Mouse (Mus musculus) left cerebral cortex, postnatal 25 days (tissue): ENCODE measurements at regions not wholly inside any gene's neighbourhood (a gene's known extent, or its start where the extent isn't known, plus 50 kb on each side); places are given as distances from the start of the nearest gene placed in this dataset.

ENCODE experiments used
- DNase-seq, 2 experiments: peaks; one replicate each; pipeline ENCODE4 v3.0.0; 2022; ENCODE audit warnings: low spot score in 2 of 2, mixed read lengths in 1 of 2
- intact Hi-C: fragments of 180-260 bp; cut with DNase I; formaldehyde crosslinking; loops from one replicate; pipeline ENCODE4 v1.15.1; 2025

DNA sequence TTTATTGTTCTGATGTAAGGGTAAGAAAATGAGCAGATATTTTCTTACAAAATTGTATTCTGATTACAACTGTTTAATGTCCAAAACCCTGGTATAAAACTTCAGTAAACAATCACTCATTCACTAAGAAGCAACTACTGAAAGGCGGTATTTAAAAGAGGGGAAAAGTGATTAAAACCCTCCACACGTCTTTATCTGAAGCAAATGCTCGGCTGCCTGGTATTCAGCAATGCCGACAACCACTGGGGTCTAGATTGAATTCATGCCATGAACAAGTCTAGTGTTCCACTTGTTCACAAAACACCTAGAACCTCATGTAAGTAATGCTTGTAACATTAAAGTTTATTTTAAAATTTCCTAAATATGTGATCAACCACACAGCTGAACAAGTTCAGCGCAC, 139.2 kb upstream of the Klf14 start:
- intact Hi-C loops: no loop called here

DNA sequence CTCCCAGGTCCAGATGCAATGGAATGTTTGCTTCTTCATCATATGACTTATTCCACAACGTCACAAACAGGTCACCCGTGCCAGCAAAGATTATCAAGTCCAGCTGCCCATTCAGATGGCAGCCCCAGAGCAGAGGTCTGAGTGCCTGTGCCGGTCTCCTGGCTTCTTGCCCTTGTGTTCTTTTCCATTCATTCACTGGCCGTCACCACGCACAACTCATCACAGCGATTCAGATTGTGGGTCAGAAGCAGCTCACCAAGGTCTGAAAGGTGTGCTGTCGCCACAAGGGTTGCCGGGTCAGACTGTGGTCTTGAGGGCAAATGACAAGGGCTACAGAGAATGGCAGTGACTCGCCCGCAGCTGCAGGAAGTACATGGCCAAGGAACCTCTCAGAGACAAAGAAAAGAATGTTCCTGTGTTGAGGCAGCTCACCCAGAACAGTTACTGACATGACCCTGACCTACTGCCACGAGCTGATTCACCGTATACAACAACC, 141.3 kb upstream of the Klf14 start:
- intact Hi-C loops: loop anchor here (2.0 kb wide), 1 partner anchor 27 kb away; no protein-coding TSS in a partner anchor
- no peak for DNase-seq

More for the DNA sequence above, 139.2 kb upstream of the Klf14 start:
- DNase-seq: no peak

DNA sequence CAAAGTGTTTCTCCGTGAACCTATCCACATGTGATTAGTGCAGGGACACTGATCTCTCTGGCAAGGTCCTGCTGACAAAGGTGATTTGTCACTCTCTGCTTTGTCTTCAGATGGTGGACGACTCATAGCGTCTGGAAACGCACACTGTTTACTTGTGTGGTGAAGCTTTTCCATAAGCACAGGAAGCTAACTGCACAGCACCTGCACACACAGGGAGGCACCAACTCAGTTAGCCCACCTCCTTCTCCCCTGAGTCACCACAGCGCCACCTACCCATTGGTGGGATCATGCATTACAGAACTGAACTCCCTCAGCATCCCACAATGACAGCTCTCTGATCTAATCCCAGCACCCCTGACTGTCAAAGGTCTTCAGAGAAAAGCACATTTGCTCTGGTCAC, 141.9 kb upstream of the Klf14 start:
- intact Hi-C loops: loop anchor here (2.0 kb wide), 1 partner anchor 26 kb away; no protein-coding TSS in a partner anchor
- DNase-seq: no peak

DNA sequence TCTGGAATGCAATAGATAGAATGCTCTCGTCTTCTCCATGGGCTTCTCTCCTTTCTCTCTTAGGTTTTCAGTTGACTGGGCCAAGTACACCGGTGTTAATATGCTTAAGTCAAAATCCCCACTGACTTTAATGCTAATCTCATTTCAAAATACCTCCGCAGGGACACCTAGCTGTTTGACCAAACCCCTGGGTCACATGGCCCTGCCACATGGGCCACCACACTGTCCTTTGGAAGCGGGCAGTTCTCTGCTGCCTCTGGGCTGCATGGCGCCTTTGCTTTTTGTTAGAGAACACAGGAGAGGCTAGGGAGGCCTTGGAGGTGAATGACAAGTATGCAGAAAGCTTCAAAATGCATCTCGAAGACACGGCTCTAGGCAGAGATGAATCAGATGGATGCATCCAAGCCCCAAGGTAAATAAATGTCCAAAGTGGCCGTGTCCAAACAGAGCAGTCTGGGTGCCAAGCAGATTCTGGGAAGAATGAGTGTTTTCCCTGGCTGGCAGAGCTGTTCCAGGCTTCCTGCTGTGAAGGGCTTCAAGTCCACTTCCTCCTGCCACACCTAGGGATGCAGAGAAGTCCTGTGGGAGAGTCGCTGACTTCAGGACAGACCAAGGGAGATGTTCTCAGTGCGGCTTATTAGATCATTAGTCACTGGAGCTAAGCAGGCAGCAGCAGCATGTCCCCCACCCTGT, 147.4 kb upstream of the Klf14 start:
- intact Hi-C loops: no loop called here
- no peak for DNase-seq

DNA sequence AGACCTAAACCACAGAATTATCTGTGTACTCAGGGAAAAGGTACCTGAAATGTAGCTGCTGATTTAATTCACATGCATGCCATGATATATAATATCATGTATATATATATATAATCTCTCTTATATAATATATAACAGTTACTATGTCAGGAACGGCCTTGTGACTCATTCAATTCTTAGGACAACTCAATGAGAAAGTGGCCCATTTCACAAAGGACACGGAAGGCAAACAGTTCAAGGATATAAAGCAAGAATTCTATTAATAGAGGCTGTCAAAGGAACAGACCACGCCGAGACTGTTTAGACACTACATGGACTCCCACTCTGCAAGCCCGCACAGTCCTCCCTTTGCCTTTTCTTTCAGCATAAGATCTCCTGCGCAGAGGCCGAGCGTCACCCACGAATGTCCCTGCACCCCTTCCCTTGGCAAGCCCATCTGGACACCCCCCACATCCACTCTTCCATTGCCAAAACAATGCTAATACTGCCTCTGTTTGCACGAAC, 148.0 kb upstream of the Klf14 start:
- intact Hi-C loops: no loop called here

DNA sequence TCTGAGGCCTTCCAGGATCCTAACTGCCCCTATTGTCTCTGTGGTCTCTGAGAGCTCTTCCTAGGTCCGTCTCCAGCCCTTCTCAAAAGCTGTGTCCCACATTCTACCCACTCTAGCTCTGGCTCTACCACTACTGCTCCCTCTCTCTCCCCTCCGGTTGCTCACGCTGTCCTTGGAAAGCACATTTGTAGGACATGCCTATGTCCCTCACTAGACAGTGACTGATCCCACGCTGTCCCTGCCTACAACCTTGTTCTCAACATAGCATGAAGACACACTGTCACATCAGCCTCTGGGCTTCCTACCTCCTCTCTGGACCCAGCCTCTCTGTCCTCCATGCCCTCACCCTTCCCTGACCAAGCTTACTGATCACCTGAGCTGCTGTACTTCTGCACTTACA, 148.5 kb upstream of the Klf14 start:
- intact Hi-C loops: no loop called here
- DNase-seq: peak in 1 of 2 experiments; percentile 68

More for the DNA sequence above, 148.0 kb upstream of the Klf14 start:
- peak in 1 of 2 experiments; percentile 67 for DNase-seq

DNA sequence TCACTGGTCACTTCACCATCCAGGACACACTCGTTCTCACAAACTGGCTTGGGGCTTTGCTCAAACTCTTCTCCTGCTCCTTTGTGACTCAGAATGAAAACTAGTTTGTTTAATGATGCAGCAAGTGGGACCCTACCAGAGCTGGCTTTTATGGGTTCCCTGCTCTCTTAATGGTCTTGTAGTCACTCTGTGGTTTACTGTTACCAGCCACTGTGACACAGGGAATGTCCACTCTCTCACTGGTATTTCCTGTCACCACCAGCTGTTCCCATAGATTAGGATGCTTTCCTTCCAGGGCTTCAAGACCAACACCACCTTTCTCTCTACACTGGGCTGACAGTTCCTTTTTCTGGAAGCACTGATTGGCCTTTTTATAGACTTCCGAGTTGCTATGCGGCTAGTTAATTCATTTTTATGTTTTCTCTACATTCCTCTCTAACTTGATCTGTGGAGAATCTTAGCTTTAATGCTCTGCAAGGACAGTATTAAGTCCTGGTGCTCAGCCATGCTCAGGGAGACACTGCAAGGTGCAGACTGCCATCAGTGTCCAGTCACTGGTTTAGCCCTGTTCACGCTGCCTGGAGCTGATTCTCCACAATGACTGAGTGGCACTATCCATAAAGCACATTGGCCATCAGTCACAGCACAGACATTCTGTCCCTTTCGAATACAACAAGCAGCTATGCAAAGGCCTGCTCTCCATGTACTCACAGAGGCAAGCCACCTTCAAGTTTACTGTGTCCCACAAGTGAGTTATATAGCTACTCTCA, 149.2 kb upstream of the Klf14 start:
- intact Hi-C loops: no loop called here
- no peak for DNase-seq

DNA sequence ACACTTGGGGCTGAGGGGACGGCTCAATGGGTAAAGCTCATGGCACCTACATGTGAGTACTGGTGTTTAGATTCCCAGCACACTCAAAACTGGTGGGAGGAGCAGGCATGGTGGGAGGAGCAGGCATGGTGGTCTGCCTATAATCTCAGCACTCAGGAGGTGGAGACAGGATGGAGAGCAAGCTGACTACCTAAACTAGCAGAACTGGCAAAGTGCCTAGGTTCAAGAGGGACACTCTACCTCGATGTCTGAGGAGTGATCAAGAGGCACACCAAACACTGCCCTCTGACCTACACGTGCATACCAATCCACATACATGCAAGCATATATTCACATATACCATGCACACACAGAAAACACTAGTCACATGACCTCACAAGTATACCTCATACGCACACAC, 150.7 kb upstream of the Klf14 start:
- no peak for DNase-seq
- intact Hi-C loops: loop anchor here (5.0 kb wide), 1 partner anchor 32 kb away; no protein-coding TSS in a partner anchor

DNA sequence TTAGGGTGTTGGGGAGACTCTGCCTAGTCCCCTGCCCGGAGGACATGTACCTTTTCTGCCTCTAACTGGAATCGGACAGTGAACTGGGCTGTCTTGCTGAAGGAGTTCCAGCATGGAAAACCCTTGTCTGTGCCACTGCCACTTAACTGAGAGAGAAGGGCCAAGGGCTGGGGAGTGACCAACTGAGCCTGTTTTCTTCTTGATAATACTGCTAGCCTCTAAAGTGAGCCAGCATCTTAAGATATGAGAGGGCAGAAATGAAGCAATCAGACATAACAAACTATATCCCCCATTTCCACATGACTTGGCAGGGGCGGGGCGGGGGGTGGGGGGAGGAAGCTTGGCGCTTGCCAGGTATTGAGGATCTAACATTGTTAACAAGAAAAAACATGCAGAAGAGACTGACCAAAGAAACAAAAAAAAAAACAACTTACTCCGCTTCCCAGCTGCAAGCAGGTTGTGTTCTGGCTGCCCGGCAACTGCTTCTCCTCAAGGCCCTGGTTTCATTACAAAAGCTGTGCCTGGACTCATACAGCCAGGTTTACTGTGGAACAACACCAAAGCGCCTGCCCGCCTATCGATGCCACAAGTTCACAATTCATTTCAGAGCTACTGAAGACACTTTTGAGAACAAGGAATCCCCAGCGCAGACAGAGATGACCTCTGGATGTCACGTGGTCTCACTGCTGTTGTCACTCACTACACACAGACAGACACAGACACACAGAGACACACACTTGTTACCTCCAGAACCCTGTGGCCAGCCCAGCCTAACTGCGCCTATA, 153.6 kb upstream of the Klf14 start:
- no peak for DNase-seq
- intact Hi-C loops: loop anchor here (5.0 kb wide), 1 partner anchor 35 kb away; no protein-coding TSS in a partner anchor

DNA sequence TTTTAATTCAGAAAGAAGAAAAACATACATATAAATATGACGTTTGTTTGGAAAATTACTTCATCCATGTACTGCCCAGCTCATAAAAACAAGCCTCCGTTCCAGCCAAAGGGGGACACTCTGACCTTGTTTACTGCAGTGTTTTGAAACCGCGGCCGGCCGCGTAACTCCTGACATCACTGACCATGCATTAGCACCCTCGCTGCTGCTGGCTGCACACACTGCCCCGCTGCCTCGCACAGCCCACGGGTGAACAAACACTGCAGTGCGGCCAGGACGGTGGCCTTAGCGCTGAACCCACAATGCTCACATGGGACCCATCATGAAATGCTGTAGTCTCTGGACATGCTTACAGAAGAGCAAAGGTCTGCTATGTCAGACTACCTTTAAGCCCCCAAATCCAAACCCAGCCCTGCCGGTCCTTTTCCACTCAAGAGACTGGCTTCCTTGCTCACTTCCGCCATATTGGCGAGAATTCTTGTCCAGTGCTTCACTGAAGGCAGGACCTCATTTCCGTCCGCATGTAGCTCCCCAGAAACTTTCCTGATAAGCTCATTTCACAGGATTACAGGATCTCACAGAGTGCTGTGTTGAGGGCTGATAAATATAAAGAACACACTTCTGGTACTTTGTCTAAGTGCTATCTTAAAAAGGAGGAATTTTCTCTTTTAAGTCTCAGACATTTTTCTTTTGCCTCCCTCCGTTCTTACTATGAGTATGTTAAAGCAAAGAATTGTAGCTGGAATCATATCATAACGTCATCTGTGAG, 154.9 kb upstream of the Klf14 start:
- DNase-seq: no peak
- intact Hi-C loops: loop anchor here (5.0 kb wide), 1 partner anchor 36 kb away; no protein-coding TSS in a partner anchor

DNA sequence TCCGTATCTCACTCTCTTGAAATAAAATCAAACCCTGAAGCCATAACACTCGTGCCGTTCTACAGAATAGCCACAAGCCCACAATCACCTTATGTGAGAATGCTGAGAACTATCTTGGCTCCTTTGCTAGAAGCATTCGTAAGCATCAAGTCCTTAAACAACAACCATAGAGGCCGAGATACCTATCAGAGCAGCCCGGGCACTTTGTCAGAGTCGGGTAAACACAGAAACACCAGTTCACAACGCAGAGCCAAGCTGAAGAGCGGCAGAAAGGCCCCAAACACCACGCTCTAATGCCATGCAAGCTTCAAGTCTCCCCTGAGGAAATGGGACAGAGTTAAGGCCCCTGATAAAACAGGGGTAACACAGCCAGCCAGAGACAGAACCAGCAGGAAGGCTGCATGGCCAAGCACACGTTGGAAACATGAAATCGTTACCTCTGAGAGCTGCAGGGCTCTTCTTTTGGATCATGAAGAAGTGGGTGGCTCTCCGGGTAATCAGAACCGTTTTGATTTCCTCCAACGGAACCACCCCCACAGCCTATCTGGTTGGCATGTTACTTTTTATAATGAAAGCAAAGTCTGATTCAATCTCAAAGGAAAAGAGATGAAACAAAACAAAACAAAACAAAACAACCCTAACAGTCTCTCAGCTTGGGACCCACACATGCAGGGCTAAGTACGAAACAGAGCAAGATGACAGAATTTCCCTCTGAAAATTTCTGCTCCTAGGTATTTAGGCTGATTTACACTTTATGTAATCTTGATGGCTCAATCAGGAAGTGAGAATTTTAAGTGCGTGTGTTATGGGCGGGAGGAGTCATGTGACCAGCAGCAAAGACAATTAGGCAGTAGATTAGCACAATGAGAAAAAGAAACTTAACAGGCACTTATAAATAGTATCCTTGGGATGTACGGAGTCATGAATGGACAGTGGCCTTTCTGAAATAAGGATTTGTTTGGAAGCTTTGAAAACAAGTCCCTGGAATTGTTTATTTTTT, 155.8 kb upstream of the Klf14 start:
- peak in 1 of 2 experiments; percentile 87 for DNase-seq
- intact Hi-C loops: loop anchor here (5.0 kb wide), 1 partner anchor 37 kb away; no protein-coding TSS in a partner anchor

DNA sequence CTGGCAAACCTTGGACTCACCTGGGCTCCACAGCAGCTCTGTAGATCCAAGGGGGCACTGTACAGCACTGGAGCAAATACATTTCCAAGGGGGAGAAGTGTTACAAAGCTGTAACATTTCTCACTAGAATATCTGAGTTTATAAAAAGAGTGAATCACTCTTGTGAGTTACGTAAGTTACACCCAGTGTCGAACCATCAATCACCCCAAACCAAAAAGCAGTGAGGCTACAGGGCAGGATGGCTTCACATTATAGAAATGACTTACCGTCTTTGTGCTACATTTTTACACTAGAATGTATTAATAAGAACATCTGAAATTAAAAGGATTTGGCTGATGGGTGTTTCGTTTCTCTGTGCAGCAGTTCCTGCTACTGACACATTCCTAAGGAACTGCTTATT, 156.7 kb upstream of the Klf14 start:
- DNase-seq: no peak
- intact Hi-C loops: no loop called here

DNA sequence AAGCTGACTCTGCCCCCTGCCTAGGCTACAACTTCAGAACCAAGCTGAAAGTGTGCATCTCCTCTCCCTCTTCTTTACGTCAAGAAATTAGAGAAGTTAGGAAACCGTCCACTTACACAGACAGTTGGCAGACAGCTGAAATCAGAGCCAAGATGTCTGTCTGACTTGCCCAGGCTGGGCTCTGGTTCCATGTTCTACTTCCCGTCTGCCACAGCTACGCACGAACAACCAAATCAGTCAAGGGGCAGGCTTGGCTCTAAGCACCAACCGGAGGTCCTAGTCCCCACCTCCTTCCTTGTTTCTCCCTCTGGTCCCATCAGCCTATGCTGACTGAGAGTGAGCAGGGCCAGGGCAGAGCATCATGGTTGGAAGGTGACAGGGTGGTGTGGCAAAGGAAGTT, 157.5 kb upstream of the Klf14 start:
- intact Hi-C loops: no loop called here
- peak in 1 of 2 experiments; percentile 64 for DNase-seq

DNA sequence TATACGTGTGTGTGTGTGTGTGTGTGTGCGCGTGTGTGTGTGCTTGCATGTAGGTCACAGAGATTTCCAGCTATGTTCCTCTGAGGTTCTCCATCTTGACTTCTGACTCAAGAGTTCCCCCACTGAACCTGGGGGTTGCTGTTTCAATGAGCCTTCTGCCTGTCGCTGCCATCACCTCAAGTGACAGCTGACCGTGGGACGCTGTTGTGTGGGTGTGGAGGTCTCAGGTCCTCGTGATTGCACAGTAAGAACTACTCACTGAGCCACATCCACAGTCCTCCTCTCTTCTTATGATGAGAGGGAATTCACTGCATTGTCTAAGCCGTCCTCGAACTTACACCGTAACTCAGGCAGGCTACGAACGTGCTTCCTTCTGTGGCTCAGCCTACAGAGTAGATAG, 158.8 kb upstream of the Klf14 start:
- intact Hi-C loops: no loop called here
- DNase-seq: peak in 1 of 2 experiments; percentile 59

DNA sequence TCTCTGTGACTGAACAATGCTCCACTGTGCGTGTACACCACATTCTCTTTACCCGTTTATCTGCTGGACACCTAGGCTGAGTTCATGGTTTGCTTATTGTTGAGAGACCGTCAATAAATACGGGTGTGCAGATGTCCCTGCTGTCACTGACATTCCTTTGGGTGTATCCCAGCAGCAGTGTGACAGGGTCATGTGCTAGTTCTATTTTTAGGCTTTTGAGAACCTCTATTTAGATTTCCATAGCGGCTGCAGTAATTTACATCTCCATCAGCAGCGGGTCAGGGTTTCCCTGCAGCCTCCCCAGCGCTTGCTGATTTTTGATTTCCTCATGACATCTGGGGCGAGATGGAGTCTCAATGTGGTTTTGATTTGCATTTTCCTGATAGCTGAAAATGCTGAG, 162.1 kb upstream of the Klf14 start:
- no peak for DNase-seq
- intact Hi-C loops: no loop called here

DNA sequence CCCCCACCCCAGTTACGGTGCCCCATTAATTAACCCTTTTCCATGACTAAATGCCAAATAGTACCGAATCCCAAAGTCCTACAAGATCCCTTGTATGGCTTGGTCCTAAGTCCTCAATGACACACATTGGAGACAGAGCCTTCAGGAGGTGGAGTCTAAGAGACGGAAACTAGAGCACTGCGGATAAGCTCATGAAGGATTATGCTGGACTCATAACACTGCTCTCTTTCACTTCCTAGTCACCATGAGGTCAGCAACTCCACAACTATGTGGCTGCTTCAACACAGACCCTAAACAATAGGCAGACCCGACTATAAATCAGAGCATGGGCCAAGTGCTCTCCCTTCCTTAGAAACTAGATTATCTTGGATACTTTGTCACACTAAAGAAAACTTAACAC, 164.0 kb upstream of the Klf14 start:
- DNase-seq: no peak
- intact Hi-C loops: no loop called here

DNA sequence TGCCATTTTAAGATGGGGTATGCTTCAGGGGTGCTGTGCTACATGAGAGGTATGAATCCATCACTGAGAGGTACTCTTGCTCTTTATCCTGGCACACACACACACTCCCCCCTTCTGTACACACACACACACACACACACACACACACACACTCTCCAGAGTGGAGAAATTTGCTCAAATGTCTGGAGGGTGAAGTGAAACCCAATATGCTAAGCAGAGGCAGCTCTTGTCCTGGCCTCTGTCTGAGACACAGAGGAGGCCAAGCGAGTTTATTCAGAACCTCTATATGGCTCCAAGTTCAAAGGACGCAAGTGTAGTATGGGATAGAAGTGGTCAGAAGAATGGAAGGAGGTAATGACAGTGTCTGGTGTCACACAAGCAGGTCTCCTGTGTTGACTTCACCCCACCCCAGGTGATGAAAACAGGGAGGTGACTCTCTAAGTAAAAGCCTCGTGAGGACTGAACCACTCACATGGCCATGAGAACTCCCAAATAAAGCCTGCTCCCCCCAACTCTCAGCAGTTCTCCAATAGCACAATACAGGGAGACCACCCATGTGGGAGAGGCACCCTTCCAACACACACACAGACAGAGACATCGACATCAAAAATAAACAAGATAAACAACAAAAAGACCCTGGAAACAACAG, 164.6 kb upstream of the Klf14 start:
- intact Hi-C loops: no loop called here
- DNase-seq: no peak
